Mouse (Mus musculus) monocyte, adult 5-6 weeks (primary cell): ENCODE measurements around the gene Nat8f6. TPM values are rescaled to one million over a fixed set of nuclear protein-coding genes. Genes with fewer than 3 reads are reported as not detected.
"Not testable (repeated sequence)": the region's sequence is repeated elsewhere in the genome, so short reads cannot be mapped to it uniquely, and the experiment has no call there.

Source experiments
- ATAC-seq: fragments of 153-309, 156-312 bp; replicated peaks from 2 replicates; pipeline ENCODE4 v1.8.0; 2017; ENCODE audit warnings: mild to moderate bottlenecking; ENCODE audit not compliant: low TSS enrichment, insufficient number of reproducible peaks, severe bottlenecking, poor library complexity, low FRiP score
- total RNA-seq: library from RNA; stranded (forward); fragments of 200-1000, 200-491, 200-594 nt; gene quantifications from 3 replicates; pipeline ENCODE4 v1.2.3, GENCODE M21; 2017

Nat8f6 gene
- not detected in 3 replicates for total RNA-seq

- no peak for ATAC-seq
Observed at GRCm38 (mm10) chr6:85820837-85821236, at the start of gene Nat8f6, which contains the start of gene Nat8f5. Gene Nat8f6 (minus strand): TSS chr6:85820954. Gene Nat8f5 (minus strand): TSS chr6:85820972.

- not testable (repeated sequence) for ATAC-seq
Observed at GRCm38 (mm10) chr6:85869006-85869405, 48.3 kb upstream of the Nat8f6 start, which contains the start of gene Nat8f2. Gene Nat8f2 (minus strand): TSS chr6:85869158.

- ATAC-seq, result no peak
Observed at GRCm38 (mm10) chr6:85867726-85868690, 47.3 kb upstream of the Nat8f6 start.

DNA sequence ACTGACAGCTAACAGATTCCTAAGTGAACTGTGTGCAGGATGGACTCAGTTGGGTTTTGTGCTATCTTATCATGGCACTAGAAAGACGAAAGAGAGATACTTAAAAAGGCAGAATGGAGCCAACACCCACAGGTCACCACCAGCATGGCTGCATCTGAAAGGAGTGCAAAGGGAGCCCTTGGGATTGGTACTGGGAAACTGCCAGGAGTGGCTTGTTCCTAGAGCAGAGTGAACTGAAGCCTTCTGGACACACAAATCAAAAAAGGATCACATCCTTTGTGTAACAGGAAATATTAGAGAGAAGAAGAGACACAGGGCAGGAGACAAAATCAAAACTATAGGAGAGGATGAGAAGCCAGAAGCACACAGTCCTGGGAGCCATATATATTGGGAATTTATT is 46.2 kb upstream of the Nat8f6 start:
- not testable (repeated sequence) for ATAC-seq

- not testable (repeated sequence) for ATAC-seq
Observed at GRCm38 (mm10) chr6:85866166-85866565, 45.4 kb upstream of the Nat8f6 start.

DNA sequence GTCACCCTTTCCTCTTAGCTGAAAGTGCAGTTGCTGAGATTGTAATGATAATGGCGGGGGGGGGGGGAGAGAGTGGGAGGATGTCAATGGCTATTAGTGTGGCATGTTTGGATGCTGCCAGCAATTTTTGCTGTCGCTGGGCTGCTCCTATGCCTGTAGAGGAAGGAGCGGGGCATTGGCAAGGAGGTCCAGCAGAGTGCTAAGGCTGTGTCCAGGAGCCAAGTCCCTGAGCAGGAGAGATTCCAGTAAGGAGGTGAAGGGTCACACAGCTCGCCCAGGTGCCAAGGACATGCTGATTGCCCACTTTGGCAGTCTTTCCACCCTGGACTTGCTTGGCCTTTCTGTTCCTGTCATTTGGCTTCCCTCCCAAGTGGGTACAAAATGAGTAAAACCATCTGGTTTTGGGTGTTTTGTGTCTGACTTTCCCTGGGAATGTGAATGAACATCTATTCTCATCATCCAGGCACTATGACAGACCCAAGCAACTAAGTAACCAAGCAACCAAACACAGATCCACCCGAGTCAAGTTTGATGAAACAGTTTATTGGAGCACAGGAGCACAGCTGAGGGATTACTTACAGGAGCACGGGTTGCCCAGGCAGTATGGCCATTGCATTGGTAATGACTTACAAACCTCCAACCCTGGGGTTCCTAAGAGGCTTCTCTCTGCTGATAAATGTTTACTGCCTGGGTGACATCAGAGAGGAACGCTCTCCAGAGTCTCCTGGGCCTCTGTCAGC is 44.3 kb upstream of the Nat8f6 start:
- ATAC-seq, result not testable (repeated sequence)

GRCm38 (mm10) chr6:85863840-85864239 is 43.1 kb upstream of the Nat8f6 start:
- ATAC-seq, result no peak

- no peak for ATAC-seq
Observed at GRCm38 (mm10) chr6:85863136-85863535, 42.4 kb upstream of the Nat8f6 start.

GRCm38 (mm10) chr6:85862565-85862964 is 41.8 kb upstream of the Nat8f6 start:
- no peak for ATAC-seq

DNA sequence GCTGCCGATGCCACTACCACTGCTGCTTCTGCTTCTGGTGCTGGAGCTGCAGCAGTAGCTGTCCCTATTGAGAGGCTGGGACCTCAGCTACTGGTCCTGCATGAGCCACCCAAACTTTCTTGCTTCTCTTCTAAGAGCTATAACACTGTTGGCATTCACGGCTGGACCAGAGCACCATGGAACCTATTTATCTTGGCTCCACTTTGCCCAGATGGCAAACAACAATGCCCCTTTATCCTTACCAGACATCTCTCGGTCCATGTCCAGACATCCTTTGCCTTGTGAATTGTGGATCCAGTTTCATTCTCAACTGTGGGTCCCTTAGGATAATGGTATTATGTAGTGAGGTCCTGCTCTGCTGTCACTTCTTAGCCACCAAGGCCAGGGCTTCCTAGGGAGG is 40.5 kb upstream of the Nat8f6 start:
- no peak for ATAC-seq

DNA sequence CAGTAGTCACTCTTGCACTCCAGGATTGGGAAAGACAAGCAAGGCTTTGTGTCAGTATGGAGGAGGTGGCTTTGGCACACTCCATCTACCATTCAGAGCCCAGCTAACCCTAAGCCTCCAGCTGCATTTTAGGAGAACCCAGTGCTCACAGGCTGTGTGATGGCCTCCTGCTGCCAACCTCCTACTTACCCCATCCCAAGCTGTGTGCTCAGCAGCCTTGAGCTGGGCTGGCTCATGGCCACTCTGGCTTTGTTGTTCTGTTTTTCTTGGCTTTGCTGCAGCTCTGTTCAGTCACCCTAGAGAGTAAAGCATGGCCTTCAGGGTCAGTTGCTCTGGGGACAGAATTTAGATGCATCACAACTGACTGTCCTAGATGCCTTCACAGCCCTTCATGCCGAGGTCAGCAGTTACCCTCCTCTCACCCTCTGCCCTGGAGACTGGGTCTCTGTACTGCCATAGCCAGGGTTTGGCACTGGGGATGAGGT is 35.5 kb upstream of the Nat8f6 start:
- ATAC-seq, result no peak

DNA sequence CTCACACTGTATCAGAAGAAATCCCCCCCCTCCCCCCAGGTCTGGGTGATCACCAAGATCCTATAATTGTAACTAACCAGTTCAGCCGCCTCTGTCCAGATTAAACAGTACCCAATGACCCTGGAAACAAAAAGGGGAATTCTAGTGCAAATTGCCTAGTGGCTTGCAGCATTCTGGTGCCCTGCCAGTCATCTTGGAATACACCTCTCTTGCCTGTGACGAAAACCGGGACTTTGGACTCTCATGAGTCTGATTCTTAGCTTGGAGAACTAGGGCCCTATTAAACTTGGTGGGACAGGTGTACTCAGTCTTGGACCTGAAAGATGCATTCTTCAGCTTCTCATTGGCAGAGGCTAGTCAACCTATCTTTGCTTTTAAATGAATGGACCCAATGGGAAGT is 32.7 kb upstream of the Nat8f6 start:
- ATAC-seq, result no peak

GRCm38 (mm10) chr6:85851062-85851773 is 30.5 kb upstream of the Nat8f6 start:
- ATAC-seq, result no peak

GRCm38 (mm10) chr6:85849240-85849639 is 28.5 kb upstream of the Nat8f6 start:
- no peak for ATAC-seq

- ATAC-seq, result no peak
Observed at GRCm38 (mm10) chr6:85848140-85848539, 27.4 kb upstream of the Nat8f6 start.

GRCm38 (mm10) chr6:85846921-85847320 is 26.2 kb upstream of the Nat8f6 start:
- ATAC-seq, result no peak

GRCm38 (mm10) chr6:85843677-85844458 is 23.1 kb upstream of the Nat8f6 start:
- ATAC-seq, result not testable (repeated sequence)

GRCm38 (mm10) chr6:85839982-85840381 is 19.2 kb upstream of the Nat8f6 start:
- no peak for ATAC-seq
